Mouse (Mus musculus): ENCODE results near the gene Cdhr3. TPM values are rescaled to one million over a fixed set of nuclear protein-coding genes. Genes with fewer than 3 reads are reported as not detected.

Cdhr3 gene
- polyA plus RNA-seq, 1 experiment from 2014 or later, result 0.20 TPM

DNA sequence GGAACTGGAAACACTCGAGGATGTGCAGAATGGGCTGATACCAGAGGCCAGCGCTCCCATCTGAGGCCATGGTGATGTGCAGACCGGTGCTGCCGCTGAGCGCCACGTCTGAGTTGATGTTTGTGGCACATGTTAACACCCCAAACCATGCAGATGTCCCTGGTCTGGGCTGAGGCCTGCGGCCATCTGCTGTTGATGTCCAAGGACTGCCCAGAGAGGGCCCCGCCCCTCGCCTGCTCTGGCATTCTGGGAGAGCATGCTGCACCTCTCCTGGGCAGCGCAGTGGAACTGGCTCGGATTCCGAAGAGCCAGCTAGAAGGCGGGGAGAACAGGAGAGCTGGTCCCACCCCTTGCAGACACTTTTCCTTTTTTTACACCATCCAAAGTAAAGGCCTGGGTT lies 64.0 kb downstream of the Cdhr3 start:
- no peaks in the 10 kb centered on the region for H3K36me3 ChIP-seq
- 65% methylated on average over 13 of the region's 13 CpGs for WGBS
- no peak overlapping the region for H3K4me3 ChIP-seq
- H3K27ac ChIP-seq (replicated peaks), result no peak overlapping the region
- H3K4me1 ChIP-seq, result peaks cover 38% of the 10 kb centered on the region
- ATAC-seq (replicated peaks), result no peak; the same call in 1 of the 2 replicates
- no peak overlapping the region for H3K9ac ChIP-seq (replicated peaks)
- no peaks in the 10 kb centered on the region for H3K9me3 ChIP-seq
- H3K27me3 ChIP-seq, result peaks cover 10% of the 10 kb centered on the region; the same call in 1 of the 2 replicates
- H3K4me2 ChIP-seq (replicated peaks), result no peak overlapping the region

DNA sequence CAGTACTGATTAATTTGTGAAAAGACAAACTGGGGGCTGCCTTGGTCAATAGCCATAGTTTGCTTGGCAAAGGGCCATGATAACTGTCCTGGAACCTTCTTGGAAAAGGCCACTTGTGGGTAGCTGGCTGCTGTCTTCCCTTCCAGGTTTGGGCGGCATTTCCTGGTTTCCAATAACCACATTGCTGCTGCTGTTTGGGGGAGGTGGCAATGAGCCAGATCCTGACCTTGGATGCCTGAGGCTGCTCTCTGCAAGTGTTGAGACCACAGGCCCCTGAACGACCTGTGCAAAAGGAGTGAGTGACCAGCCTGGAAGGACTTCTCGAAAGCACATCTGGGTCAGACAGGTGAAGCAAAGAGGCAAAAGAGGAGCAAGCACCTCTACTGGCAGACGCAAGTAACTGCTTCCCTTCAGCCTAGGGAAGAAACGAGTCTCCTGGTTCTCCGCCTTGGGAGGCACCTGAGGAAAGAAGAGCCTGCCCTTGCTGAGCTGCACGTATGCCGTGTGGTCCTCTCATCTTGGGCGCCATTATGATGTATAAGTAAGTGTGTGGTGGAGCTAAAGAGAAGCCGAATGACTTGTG lies 64.5 kb downstream of the Cdhr3 start:
- peaks cover 39% of the 10 kb centered on the region for H3K4me1 ChIP-seq
- no peaks in the 10 kb centered on the region for H3K36me3 ChIP-seq
- peaks cover 10% of the 10 kb centered on the region; the same call in 1 of the 2 replicates for H3K27me3 ChIP-seq
- H3K9me3 ChIP-seq, result no peaks in the 10 kb centered on the region
- WGBS, result 55% methylated on average over 10 of the region's 10 CpGs
- H3K27ac ChIP-seq (replicated peaks), result no peak overlapping the region
- no peak overlapping the region for H3K4me2 ChIP-seq (replicated peaks)
- ATAC-seq (replicated peaks), result no peak
- H3K9ac ChIP-seq (replicated peaks), result no peak overlapping the region
- H3K4me3 ChIP-seq, result no peak overlapping the region

DNA sequence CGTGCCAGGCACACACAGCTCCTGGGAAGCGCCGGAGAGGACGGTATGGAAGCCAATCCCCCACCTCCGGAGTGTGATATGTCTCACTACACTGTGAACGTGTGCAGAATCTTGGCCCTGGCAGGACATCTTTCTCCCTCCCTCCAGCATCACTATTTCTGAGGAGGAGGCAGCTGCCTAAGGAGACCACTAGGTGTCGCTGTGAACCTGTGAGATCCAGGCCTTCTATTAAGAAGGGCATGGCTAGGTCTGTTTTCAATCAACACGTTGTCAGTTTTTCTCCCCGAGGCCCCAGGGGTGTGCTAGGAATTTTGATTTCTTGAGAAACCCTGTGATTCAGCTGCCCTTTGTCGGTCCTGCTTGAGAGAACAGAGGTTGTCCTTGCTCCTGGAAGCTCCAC lies 65.6 kb downstream of the Cdhr3 start:
- Histone ChIP-seq H3K9ac (replicated peaks) (no peak overlapping the region), H3K4me1 (peaks cover 39% of the 10 kb centered on the region), H3K4me2 (replicated peaks) (no peak overlapping the region), H3K4me3 (no peak overlapping the region), H3K27ac (replicated peaks) (no peak overlapping the region), H3K9me3 (no peaks in the 10 kb centered on the region), H3K27me3 (peaks cover 10% of the 10 kb centered on the region; the same call in 1 of the 2 replicates), H3K36me3 (no peaks in the 10 kb centered on the region)
- ATAC-seq (replicated peaks), result peak; percentile 76
- WGBS, result under 1% methylated on average over 10 of the region's 10 CpGs

DNA sequence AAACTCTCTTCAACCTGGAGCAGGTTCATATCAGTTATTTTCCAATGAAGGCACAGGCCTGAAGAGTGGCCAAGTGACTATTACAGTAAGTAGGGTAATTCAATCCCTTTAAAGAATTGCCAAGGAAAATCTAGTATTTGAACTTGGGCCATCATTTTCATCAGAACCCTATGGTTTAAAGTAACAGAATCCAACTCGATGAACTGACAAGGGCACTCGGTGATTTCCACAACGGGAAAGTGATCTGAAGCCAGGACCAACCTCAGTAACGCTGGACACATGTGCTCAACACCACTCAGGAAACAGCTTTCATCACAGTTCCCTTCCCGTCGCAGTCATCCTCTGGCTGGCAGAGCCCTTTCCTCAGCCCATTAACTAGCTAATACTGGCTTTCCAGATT lies 68.2 kb downstream of the Cdhr3 start:
- no peak for ATAC-seq (replicated peaks)
- H3K9me3 ChIP-seq, result no peaks in the 10 kb centered on the region
- no peak overlapping the region for H3K4me3 ChIP-seq
- peaks cover 26% of the 10 kb centered on the region for H3K4me1 ChIP-seq
- no peak overlapping the region for H3K9ac ChIP-seq (replicated peaks)
- no peaks in the 10 kb centered on the region for H3K36me3 ChIP-seq
- no peak overlapping the region for H3K27ac ChIP-seq (replicated peaks)
- no peak overlapping the region for H3K4me2 ChIP-seq (replicated peaks)
- H3K27me3 ChIP-seq, result peaks cover 7% of the 10 kb centered on the region; the same call in 1 of the 2 replicates
- 76% methylated on average over 6 of the region's 6 CpGs for WGBS

DNA sequence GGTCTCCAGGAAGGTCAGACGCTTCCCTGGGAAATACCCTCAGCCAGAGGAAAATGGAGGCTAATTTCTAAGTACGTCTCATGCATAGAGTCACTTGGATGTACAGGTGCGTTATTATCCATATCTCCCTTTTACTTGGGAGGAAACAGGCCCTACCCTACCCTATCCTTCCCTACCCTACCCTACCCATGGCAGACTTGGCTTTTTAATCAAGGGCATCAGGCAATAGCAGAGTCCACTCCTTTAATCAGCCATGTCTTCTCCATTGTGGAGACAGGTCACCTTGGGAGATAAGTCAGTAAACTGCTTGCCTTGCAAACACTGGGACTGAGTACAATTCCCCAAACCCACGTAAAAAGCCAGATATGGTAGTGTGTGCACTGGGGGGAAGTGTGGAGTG lies 70.9 kb downstream of the Cdhr3 start:
- ATAC-seq (replicated peaks), result no peak
- H3K9ac ChIP-seq (replicated peaks), result no peak overlapping the region
- H3K27me3 ChIP-seq, result no peaks in the 10 kb centered on the region
- no peaks in the 10 kb centered on the region for H3K36me3 ChIP-seq
- no peak overlapping the region for H3K27ac ChIP-seq (replicated peaks)
- H3K4me3 ChIP-seq, result no peak overlapping the region
- WGBS, result 95% methylated on average over 4 of the region's 4 CpGs
- peaks cover 6% of the 10 kb centered on the region for H3K4me1 ChIP-seq
- no peaks in the 10 kb centered on the region for H3K9me3 ChIP-seq
- no peak overlapping the region for H3K4me2 ChIP-seq (replicated peaks)

DNA sequence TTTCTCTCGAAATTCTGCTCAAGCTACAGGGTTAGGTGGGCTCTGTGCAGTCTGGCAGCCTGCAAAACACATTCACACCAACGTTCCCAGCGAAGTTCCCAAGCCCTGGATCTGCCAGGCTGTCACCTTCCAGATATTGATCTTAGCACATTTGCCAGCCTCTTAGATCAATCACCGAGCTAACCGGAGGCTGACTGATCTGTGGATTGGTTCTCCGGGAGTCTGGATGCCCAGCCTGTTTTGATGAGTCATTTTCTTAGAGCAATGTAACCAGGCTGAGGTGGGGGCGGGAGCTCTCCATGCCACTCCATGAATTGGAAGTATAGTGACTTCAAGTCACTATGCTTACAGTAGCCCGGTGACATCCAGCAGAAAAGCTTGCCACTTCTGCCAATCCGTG lies 71.5 kb downstream of the Cdhr3 start:
- no peak overlapping the region for H3K4me2 ChIP-seq (replicated peaks)
- H3K9ac ChIP-seq (replicated peaks), result no peak overlapping the region
- H3K36me3 ChIP-seq, result no peaks in the 10 kb centered on the region
- H3K4me3 ChIP-seq, result no peak overlapping the region
- H3K9me3 ChIP-seq, result no peaks in the 10 kb centered on the region
- no peak for ATAC-seq (replicated peaks)
- H3K4me1 ChIP-seq, result peaks cover 5% of the 10 kb centered on the region; the same call in 1 of the 2 replicates
- 87% methylated on average over 9 of the region's 9 CpGs for WGBS
- H3K27ac ChIP-seq (replicated peaks), result no peak overlapping the region
- H3K27me3 ChIP-seq, result no peaks in the 10 kb centered on the region

DNA sequence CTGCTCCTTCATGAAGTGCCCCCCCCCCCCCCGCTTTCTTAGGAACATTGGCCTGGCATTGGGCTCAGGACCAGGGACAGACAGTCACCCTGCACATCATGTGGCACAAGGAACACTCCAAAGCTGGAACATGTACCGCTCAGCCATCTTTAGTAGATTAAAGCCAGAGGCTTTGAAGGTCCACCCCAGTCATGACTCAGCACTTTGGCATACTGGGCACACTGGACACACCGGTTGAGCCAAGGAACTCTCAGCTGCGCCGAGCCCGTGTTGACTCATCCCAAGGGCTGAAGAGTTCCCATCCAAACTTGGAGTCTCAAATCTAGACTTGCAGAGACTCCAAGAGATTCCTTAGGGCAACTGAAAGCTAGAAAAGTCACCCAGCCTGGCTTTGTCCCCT lies 72.7 kb downstream of the Cdhr3 start:
- 87% methylated on average over 6 of the region's 6 CpGs for WGBS
- Histone ChIP-seq H3K9ac (replicated peaks) (no peak overlapping the region), H3K9me3 (no peaks in the 10 kb centered on the region), H3K4me3 (no peak overlapping the region), H3K4me1 (peaks cover 8% of the 10 kb centered on the region), H3K27me3 (no peaks in the 10 kb centered on the region), H3K36me3 (no peaks in the 10 kb centered on the region), H3K4me2 (replicated peaks) (no peak overlapping the region), H3K27ac (replicated peaks) (no peak overlapping the region)
- ATAC-seq (replicated peaks), result no peak

DNA sequence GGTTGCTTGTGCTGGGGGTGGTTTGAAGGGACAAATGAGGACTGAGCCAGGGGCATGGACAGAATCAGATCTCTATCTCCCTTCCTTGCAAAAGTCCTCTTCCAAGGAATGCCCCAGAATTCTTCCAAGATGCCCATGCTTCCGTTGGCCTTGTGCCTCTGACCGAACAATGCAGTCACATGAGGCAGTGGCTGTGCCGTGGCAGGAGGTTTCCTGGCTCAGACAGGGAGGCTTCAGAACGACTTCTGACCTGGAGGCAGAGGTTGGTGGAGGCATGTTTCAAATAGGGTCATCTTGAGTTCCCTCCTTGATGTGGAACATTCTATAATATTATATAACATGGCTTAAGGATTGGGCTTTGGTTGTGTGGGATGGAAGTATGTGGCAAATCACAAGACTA lies 74.1 kb downstream of the Cdhr3 start:
- Histone ChIP-seq H3K4me1 (peaks cover 16% of the 10 kb centered on the region), H3K4me3 (no peak overlapping the region), H3K36me3 (no peaks in the 10 kb centered on the region), H3K4me2 (replicated peaks) (no peak overlapping the region), H3K9me3 (no peaks in the 10 kb centered on the region), H3K9ac (replicated peaks) (no peak overlapping the region), H3K27ac (replicated peaks) (no peak overlapping the region), H3K27me3 (no peaks in the 10 kb centered on the region)
- WGBS, result 68% methylated on average over 4 of the region's 4 CpGs
- no peak for ATAC-seq (replicated peaks)

DNA sequence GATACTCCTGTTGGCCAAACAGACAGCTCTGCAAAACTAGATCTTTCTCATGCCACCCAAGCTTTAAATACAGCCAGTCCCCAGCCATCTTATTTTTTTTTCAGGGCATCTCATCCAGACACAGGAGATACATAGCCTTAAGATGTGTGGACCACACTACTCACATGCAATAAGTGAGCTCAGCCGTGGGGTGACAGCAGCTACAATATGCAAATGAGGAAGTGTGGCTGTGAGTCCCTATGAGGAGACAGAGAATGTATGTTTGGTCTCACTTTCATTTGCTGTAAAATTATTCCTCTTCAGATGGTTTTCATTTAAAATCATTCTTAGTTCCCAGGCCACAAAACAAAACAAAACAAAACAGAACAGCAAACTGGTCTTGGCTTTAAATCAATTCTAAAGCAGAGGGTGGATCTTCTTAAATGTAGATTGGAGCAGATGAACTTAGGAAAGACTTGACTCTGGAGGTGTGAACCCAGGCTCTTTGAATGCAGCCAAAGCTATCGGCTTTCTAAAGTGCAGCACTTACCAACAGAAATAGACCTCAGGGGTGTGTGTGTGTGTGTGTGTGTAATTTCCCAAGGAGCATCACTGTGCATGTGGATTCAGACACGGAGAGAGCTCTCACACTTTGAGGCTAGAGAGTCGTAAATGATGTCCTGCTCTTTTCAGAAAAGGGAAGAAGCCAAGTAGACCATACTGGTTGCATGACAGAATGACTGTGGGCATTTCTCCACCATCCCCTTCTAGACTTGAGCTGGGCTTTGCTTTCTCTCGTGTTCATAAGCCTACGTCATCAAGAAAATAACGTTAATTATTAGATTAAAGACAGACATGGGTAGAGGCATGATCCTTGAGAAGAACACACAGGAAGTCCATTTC lies 75.6 kb downstream of the Cdhr3 start:
- H3K27ac ChIP-seq (replicated peaks), result no peak overlapping the region
- H3K4me3 ChIP-seq, result no peak overlapping the region
- no peak overlapping the region for H3K4me2 ChIP-seq (replicated peaks)
- WGBS, result 72% methylated on average over 7 of the region's 7 CpGs
- H3K27me3 ChIP-seq, result no peaks in the 10 kb centered on the region
- no peaks in the 10 kb centered on the region for H3K9me3 ChIP-seq
- no peak for ATAC-seq (replicated peaks)
- no peak overlapping the region for H3K9ac ChIP-seq (replicated peaks)
- H3K36me3 ChIP-seq, result no peaks in the 10 kb centered on the region
- H3K4me1 ChIP-seq, result peaks cover 17% of the 10 kb centered on the region

DNA sequence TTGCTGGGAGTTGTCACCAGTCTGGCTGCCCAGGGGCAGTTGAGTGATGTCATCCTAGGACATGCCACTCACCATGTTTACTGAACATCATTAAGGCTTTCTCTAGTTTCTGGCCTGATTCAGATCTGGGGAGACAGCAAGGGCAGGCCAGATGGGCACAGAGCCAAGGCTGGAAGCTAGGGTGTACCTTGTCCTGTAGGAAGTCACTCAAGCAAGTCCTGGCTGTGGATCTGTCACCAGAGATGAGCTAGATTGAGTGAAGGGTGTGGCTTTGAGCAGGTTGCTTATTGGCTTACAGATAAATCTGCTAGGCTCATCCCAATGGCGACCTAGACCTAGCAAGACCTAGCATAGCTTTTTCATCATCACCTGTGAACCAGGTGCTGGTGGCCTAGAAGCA lies 77.6 kb downstream of the Cdhr3 start:
- H3K9ac ChIP-seq (replicated peaks), result no peak overlapping the region
- no peaks in the 10 kb centered on the region for H3K9me3 ChIP-seq
- no peaks in the 10 kb centered on the region for H3K27me3 ChIP-seq
- ATAC-seq (replicated peaks), result peak; percentile 15; the same call in 1 of the 2 replicates
- peaks cover 17% of the 10 kb centered on the region for H3K4me1 ChIP-seq
- no peak overlapping the region for H3K4me3 ChIP-seq
- 94% methylated on average over 1 of the region's 1 CpGs for WGBS
- peak overlapping the region; percentile 87 for H3K27ac ChIP-seq (replicated peaks)
- H3K4me2 ChIP-seq (replicated peaks), result no peak overlapping the region
- H3K36me3 ChIP-seq, result no peaks in the 10 kb centered on the region

DNA sequence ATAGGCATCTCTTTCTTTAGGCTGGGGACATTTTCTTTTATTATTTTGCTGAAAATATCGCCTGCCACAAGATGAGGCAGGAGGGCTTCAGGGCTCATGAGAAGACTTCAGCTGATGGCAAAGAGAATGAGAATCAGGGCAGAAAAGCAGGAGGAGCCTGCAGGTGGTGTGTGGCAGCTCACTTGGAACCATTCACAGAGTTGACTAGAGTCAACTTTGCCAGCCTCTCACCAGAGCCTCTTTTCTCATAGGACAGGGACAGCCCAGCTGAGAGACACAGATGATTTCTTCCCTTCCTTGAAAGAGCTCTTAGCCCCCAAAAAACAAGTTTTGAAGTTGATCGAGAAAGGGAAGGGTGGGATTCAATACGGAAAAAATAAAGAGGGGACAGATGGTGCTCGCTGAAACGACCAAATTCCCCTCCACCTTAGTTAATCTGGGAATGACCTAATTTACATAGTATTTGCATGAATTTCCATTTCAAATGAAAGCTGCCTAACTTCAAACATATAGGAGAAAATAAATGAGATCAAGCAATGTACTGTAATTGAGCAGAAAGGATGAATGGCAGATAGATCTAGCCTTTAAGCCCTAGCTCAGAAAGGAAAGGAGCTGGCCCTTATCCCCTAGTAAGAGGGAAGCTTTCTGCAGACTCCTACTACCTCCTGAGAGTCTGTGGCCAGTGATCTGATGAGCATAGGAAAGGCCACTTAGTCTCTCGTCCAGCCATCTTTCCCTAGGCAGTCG lies 78.5 kb downstream of the Cdhr3 start:
- Histone ChIP-seq H3K27me3 (no peaks in the 10 kb centered on the region), H3K36me3 (no peaks in the 10 kb centered on the region), H3K9me3 (no peaks in the 10 kb centered on the region), H3K9ac (replicated peaks) (no peak overlapping the region), H3K4me2 (replicated peaks) (peak overlapping the region; percentile 11; the same call in 1 of the 2 replicates), H3K27ac (replicated peaks) (peak overlapping the region; percentile 87), H3K4me3 (no peak overlapping the region), H3K4me1 (peaks cover 17% of the 10 kb centered on the region)
- ATAC-seq (replicated peaks), result peak; percentile 82
- WGBS, result 13% methylated on average over 7 of the region's 7 CpGs

DNA sequence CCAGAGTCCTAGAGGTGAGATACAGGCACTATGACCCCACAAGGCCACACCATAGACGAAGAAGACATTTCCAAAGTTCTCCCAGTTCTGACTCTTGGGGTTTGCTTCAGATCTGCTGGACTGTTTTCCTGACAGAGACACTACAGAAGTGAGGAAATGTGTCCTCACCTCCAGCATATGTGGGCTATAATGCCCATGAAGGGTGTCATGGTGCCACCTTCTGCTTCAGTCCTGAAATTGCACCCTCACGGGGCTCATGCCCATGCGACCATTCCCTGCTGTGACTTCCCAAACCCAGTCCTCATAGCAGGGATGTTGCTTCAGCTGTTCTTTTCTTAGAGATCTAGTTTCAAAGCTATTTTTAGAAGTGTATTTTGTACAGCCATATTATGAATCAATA lies 82.6 kb downstream of the Cdhr3 start:
- no peak for ATAC-seq (replicated peaks)
- no peaks in the 10 kb centered on the region for H3K27me3 ChIP-seq
- peaks cover 14% of the 10 kb centered on the region for H3K4me1 ChIP-seq
- no peaks in the 10 kb centered on the region for H3K9me3 ChIP-seq
- H3K4me3 ChIP-seq, result no peak overlapping the region
- 40% methylated on average over 3 of the region's 3 CpGs for WGBS
- no peaks in the 10 kb centered on the region for H3K36me3 ChIP-seq
- H3K27ac ChIP-seq (replicated peaks), result no peak overlapping the region
- H3K9ac ChIP-seq (replicated peaks), result no peak overlapping the region
- no peak overlapping the region for H3K4me2 ChIP-seq (replicated peaks)

Measured in forebrain, embryonic 15.5 days (tissue).